Mouse (Mus musculus): ENCODE measurements around the gene Dkkl1. TPM values are rescaled to one million over a fixed set of nuclear protein-coding genes. Genes with fewer than 3 reads are reported as not detected.

The Dkkl1 gene
- polyA plus RNA-seq, 1 experiment from 2014 or later, result 1.1 TPM

DNA sequence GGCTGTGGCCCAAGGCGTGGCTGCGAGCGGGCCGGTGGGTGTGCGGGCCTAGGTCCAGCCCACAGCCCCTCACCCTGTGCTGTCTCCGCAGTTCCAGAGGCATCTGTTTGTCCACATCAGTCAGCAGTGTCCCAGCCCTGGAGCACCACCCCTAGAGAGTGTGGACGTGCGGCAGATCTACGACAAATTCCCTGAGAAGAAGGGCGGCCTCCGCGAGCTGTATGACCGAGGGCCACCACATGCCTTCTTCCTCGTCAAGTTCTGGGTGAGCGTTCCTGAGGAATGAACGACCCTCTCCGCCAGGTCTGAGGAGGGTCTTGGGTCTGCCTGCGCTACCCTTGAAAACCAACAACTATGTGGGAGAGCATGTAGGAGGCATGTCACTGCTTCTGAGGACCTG lies 16.6 kb upstream of the Dkkl1 start:
- Histone ChIP-seq H3K27ac (no peak overlapping the region), H3K27me3 (replicated peaks) (no peaks in the 10 kb centered on the region), H3K4me2 (no peak overlapping the region), H3K9me3 (no peaks in the 10 kb centered on the region), H3K36me3 (peaks cover 60% of the 10 kb centered on the region), H3K9ac (no peak overlapping the region), H3K4me3 (replicated peaks) (no peak overlapping the region), H3K4me1 (peaks cover 6% of the 10 kb centered on the region)
- no peak for ATAC-seq (ENCODE audit: insufficient read depth, low FRiP score, low read depth)
- 93% methylated on average over 18 of the region's 18 CpGs for WGBS

DNA sequence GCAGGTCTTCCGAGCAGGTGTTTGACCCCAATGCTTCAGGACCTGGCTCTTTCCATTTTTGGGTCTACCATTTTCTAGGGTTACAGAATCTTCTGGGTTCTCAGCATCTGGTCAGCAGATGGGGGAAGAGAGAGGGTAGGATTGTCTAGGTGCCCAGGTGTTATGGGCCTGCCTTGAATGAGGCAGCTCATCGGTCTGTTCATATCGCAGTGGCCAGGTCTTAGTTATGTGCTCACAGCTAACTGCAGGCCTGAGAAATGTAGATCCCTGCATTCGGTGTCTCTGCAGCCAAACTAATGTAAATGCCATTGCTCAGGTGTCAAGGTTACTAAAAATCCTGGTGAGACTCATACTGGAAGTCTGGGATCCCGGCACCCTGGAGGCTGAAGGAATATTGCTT lies 14.5 kb upstream of the Dkkl1 start:
- no peak overlapping the region for H3K27ac ChIP-seq
- H3K9ac ChIP-seq, result no peak overlapping the region
- H3K36me3 ChIP-seq, result peaks cover 70% of the 10 kb centered on the region
- H3K4me3 ChIP-seq (replicated peaks), result no peak overlapping the region
- H3K27me3 ChIP-seq (replicated peaks), result no peaks in the 10 kb centered on the region
- H3K4me2 ChIP-seq, result no peak overlapping the region
- no peaks in the 10 kb centered on the region for H3K9me3 ChIP-seq
- no peaks in the 10 kb centered on the region for H3K4me1 ChIP-seq
- WGBS, result 96% methylated on average over 5 of the region's 5 CpGs
- no peak for ATAC-seq (ENCODE audit: insufficient read depth, low FRiP score, low read depth)

DNA sequence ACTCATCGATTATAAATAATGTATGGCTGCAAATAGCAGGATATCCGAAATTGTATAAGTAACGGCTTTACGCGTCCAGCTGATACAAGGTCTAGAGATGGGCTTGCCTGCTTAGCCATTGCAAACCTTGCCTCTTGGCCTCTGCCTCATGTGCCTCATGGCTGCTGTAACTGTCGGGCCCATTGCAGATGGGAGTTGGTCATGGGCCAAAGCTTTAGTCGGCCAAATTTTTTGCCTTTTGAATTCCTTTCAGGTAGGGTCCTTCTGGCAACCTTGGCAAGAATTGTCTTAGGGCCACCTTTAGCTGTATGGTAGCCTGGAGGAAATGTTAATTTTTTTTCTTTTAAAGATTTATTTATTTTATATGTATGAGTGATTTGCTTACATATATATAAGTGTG lies 12.9 kb upstream of the Dkkl1 start:
- ATAC-seq (ENCODE audit: insufficient read depth, low FRiP score, low read depth), result no peak
- H3K4me3 ChIP-seq (replicated peaks), result no peak overlapping the region
- H3K9me3 ChIP-seq, result no peaks in the 10 kb centered on the region
- no peak overlapping the region for H3K27ac ChIP-seq
- H3K9ac ChIP-seq, result no peak overlapping the region
- H3K4me2 ChIP-seq, result no peak overlapping the region
- no peaks in the 10 kb centered on the region for H3K4me1 ChIP-seq
- no peaks in the 10 kb centered on the region for H3K27me3 ChIP-seq (replicated peaks)
- 88% methylated on average over 7 of the region's 7 CpGs for WGBS
- H3K36me3 ChIP-seq, result peaks cover 78% of the 10 kb centered on the region

DNA sequence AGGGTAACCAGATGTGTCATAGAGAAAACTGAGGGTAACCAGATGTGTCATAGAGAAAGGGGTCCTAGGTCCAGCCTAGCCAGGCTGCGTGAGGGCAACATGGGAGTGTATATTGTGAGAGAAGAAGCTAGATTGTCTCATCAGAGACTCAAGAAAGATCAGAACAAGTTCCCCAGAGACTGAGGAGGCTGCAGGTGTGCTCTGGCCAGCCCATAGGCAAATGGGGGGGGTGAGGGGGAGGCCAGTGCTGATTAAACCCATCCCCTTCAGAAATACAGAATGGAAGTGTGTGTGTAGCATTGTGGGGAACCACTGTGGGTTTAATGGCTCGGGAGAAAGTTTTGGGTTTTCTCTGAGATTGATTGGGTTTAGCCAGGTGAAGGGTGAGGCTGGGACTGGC lies 9.7 kb upstream of the Dkkl1 start:
- peaks cover 68% of the 10 kb centered on the region for H3K36me3 ChIP-seq
- H3K9ac ChIP-seq, result no peak overlapping the region
- H3K4me2 ChIP-seq, result no peak overlapping the region
- no peaks in the 10 kb centered on the region for H3K27me3 ChIP-seq (replicated peaks)
- no peak overlapping the region for H3K4me3 ChIP-seq (replicated peaks)
- H3K9me3 ChIP-seq, result no peaks in the 10 kb centered on the region
- 80% methylated on average over 2 of the region's 2 CpGs for WGBS
- peaks cover 13% of the 10 kb centered on the region for H3K4me1 ChIP-seq
- no peak for ATAC-seq (ENCODE audit: insufficient read depth, low FRiP score, low read depth)
- no peak overlapping the region for H3K27ac ChIP-seq

DNA sequence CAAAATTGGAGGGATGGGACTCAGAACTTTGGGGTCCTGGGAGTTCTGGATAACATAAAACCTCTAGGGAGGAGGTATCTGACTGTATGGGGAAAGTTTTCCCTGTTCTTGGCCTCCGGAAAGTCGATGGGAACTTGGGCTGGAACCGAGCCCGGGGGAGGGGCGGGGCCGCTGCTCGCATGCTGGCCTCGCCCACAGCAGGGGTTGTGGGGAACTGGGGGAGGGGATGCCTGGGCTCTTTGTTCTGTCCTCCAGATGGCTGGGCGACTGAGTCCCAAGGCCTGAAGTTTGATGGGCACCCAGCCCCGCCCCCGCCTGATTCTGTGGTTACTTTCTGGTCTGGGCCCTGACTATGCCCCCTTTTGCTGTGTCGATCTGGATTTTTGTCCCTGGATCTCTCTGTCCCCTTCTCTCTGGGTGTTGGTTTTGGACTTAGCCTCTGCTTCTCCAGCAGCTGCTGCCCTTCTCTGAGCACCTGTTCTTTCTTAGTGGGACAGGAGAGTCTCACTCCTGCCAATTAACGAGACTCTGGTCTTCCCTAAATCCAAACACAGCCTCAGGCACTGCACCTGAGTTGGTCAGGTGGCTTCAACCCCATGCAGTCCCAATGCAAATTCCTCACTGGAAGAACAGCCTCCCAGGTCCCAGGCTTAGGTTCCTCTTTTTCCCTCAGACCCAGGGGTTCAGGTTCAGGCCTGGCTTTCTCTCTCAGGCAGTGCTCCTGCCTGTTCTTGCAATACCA lies 4.7 kb upstream of the Dkkl1 start:
- under 1% methylated on average over 13 of the region's 13 CpGs for WGBS
- peaks cover 19% of the 10 kb centered on the region for H3K4me1 ChIP-seq
- H3K27ac ChIP-seq, result peak overlapping the region; percentile 94
- H3K9me3 ChIP-seq, result no peaks in the 10 kb centered on the region
- H3K4me2 ChIP-seq, result peak overlapping the region; percentile 60
- H3K36me3 ChIP-seq, result peaks cover 29% of the 10 kb centered on the region
- ATAC-seq (ENCODE audit: insufficient read depth, low FRiP score, low read depth), result peak; percentile 80
- H3K9ac ChIP-seq, result peak overlapping the region; percentile 82
- H3K27me3 ChIP-seq (replicated peaks), result peaks cover 9% of the 10 kb centered on the region
- peak overlapping the region; percentile 83 for H3K4me3 ChIP-seq (replicated peaks)

DNA sequence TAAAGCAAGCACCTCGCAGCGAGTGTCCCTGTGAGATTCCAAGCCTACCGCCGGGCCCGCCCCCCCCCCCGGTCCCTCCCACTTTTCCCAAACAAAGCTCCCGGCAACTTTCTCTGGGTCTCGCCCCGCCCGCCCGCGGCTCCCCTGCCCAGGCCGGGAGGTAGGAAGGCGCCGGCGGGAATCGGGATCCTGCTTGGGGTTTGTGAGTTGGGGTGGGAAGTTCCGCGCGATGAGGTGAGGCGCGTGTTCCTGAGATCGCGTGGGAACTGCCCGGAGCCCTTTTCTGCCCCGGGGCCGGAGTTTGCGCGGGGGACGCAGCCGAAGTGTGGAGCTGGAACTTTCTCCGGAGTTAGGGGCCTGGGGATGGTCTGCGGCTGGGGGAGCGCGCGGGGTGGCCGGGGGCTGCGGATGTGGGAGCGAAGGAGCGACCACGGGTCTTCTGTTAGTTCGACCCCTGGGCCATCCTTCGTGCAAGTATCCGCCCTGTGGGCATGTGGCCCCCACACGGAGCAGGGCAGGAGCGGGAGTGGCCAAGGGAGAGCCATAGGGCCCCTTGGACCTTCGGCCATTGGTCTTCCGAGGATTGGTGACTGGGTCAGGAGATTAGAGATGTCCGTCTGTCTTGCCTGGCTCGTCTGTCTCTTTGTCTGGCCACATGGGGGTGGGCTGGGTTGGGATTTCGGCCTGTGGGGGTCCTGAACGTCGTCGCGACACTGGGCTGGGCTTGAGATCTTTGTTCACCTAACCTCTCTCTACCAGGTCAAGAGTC lies 3.9 kb upstream of the Dkkl1 start, which contains the start of gene Tead2:
Gene Tead2, plus strand, starts transcription at position 81 of the 769 bp plus-strand sequence.
- Histone ChIP-seq H3K4me2 (peak within 1 kb of the TSS; percentile 60), H3K27ac (peak within 1 kb of the TSS; percentile 94), H3K36me3 (peaks cover 23% of the 10 kb centered on the region), H3K9ac (peak within 1 kb of the TSS; percentile 82), H3K4me1 (peaks cover 21% of the 10 kb centered on the region), H3K4me3 (replicated peaks) (peak within 1 kb of the TSS; percentile 83), H3K27me3 (replicated peaks) (peaks cover 16% of the 10 kb centered on the region), H3K9me3 (no peaks in the 10 kb centered on the region)
- under 1% methylated on average over 55 of the region's 55 CpGs for WGBS
- peak; percentile 44; the same call in 1 of the 2 replicates for ATAC-seq (ENCODE audit: insufficient read depth, low FRiP score, low read depth)

DNA sequence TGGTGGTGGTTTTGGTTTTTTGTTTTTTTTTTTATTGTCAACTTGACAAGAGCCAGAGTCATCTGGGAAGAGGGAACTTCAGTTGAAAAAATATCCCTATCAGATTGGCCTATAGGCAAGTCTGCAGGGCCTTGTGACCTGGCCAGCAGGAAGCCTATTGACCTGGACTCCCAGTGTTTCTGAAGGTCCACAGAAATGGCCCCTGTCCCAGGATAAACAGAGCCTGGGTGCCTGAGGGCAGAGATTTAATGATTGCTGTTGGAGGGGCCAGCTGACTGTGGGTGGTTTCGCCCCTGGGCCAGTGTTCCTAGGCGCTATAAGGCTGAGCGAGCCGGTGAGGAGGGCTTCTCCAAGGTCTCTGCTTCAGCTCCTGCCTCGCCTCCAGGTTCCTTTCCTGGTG lies 1.8 kb upstream of the Dkkl1 start:
- WGBS, result 71% methylated on average over 5 of the region's 5 CpGs
- peaks cover 21% of the 10 kb centered on the region for H3K4me1 ChIP-seq
- no peaks in the 10 kb centered on the region for H3K9me3 ChIP-seq

DNA sequence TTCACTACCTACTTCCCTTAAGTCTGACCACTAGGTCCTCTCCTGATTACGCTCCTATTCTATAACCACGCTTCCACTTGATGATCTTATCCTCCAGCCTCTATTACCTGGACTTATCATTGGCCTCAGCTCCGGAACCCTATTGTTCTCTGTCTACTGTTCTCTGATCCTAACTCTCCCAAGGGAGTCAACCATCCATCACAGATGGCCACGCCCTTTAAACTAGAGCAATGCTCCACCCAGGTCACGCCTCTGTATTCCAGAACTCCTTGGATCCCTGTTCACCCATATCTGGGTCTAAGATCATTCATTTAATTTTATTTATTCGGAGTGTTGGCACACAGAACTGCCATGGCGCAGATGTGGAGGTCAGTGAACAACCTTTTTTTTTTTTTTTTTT lies 409 bp upstream of the Dkkl1 start:
- Histone ChIP-seq H3K27ac (no peak overlapping the region), H3K4me3 (replicated peaks) (peak overlapping the region; percentile 6; the same call in 1 of the 2 replicates), H3K27me3 (replicated peaks) (peaks cover 24% of the 10 kb centered on the region), H3K9ac (no peak overlapping the region), H3K4me1 (peaks cover 14% of the 10 kb centered on the region), H3K9me3 (no peaks in the 10 kb centered on the region), H3K4me2 (peak overlapping the region; percentile 51), H3K36me3 (no peaks in the 10 kb centered on the region)
- 70% methylated on average over 7 of the region's 7 CpGs for WGBS
- ATAC-seq (ENCODE audit: insufficient read depth, low FRiP score, low read depth), result no peak

More for the DNA sequence above, 1.8 kb upstream of the Dkkl1 start:
- ATAC-seq (ENCODE audit: insufficient read depth, low FRiP score, low read depth), result no peak
- Histone ChIP-seq H3K4me3 (replicated peaks) (no peak overlapping the region), H3K36me3 (peaks cover 5% of the 10 kb centered on the region; the same call in 1 of the 2 replicates), H3K27me3 (replicated peaks) (peaks cover 24% of the 10 kb centered on the region), H3K9ac (no peak overlapping the region), H3K27ac (no peak overlapping the region; the same call in 1 of the 2 replicates), H3K4me2 (no peak overlapping the region)

DNA sequence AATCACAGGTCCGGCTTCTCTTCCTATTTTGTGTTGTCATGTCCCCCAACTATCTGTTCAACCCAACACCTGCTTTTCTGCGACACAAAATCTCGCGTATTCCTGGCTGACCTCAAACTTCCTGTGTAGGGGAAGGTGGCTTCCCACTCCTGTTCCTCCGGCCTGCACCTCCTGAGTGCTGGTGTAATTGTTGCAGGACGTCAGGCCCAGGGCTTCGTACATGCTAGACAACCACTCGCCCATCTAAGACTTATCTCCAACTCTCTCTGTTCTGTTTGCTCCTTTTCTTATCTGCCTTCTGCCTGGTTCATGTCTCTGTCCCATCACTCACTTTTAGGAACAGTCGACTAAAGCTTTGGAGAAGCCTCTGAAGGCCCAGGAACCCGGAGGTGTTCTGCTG lies 877 bp downstream of the Dkkl1 start:
- WGBS, result 50% methylated on average over 10 of the region's 10 CpGs
- ATAC-seq (ENCODE audit: insufficient read depth, low FRiP score, low read depth), result no peak
- Histone ChIP-seq H3K4me2 (peak overlapping the region; percentile 51; the same call in 1 of the 2 replicates), H3K36me3 (no peaks in the 10 kb centered on the region), H3K9me3 (no peaks in the 10 kb centered on the region), H3K27ac (no peak overlapping the region), H3K4me1 (peaks cover 8% of the 10 kb centered on the region), H3K4me3 (replicated peaks) (no peak overlapping the region), H3K9ac (no peak overlapping the region), H3K27me3 (replicated peaks) (peaks cover 24% of the 10 kb centered on the region)

DNA sequence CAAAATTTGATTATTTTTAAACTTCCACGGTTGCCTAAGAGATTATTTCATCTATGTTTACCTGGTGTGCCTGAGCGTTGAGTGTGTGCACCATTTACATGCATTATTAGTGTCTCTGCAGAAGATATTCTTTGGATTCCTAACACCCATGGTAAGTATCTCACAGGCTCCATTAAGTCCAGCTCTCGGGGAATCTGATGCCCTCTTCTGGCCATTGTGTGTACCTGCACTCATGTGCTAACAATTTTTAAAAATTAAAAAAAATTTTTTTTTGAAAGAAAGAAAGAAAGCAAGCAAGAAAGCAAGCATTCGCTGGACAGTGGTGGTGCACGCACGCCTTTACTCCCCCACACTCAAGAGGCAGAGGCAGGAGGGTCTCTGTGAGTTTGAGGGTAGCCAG lies 3.7 kb downstream of the Dkkl1 start:
- H3K9me3 ChIP-seq, result no peaks in the 10 kb centered on the region
- no peaks in the 10 kb centered on the region for H3K36me3 ChIP-seq
- ATAC-seq (ENCODE audit: insufficient read depth, low FRiP score, low read depth), result no peak
- no peak overlapping the region for H3K9ac ChIP-seq
- H3K27me3 ChIP-seq (replicated peaks), result peaks cover 24% of the 10 kb centered on the region
- no peak overlapping the region for H3K4me3 ChIP-seq (replicated peaks)
- peaks cover 8% of the 10 kb centered on the region for H3K4me1 ChIP-seq
- H3K4me2 ChIP-seq, result no peak overlapping the region
- 74% methylated on average over 6 of the region's 6 CpGs for WGBS
- H3K27ac ChIP-seq, result no peak overlapping the region

DNA sequence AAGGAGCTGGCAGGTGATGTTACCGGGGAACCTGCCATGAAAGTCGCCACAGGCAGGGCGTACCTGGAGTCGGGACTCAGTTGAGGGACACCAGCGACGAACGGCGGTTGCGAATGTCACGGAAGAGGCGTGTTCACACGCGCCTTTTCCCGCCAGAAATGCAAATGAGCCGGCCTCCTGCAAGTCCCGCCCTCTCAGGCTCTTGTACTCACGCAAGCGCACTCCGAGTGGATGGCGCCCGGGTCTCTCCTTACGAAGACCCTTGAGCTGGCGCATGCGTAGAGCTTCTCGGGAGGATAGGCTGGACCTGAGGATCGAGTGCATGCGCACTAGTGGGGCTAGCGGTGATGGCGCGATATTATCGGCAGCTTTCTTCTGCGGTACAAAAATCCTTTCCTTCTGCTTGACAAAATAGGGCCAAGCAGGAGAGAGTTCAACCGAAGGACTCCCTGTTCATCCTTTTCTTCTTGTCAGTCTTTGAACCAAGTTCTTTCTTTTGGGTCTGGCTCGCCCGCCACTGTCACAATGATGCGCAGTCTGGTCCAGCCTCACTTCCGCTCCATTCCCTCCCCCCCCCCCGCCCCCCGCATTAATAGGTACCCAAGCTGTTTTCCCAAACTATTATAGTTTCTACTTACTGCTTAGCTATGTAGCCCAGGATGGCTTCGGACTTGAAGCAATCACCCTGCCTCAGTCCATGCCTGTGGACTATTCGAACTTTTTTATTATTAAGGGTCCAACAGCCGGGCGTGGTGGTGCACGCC lies 7.4 kb downstream of the Dkkl1 start, which contains the start of gene Ccdc155:
Gene Ccdc155, minus strand, starts transcription at position 513 of the 764 bp plus-strand sequence.
- H3K4me3 ChIP-seq (replicated peaks), result peak within 1 kb of the TSS; percentile 48
- H3K36me3 ChIP-seq, result no peaks in the 10 kb centered on the region
- no peak within 1 kb of the TSS; the same call in 1 of the 2 replicates for H3K27ac ChIP-seq
- H3K9me3 ChIP-seq, result no peaks in the 10 kb centered on the region
- H3K4me2 ChIP-seq, result peak within 1 kb of the TSS; percentile 63
- peak; percentile 88 for ATAC-seq (ENCODE audit: insufficient read depth, low FRiP score, low read depth)
- 8% methylated on average over 43 of the region's 44 CpGs for WGBS
- no peaks in the 10 kb centered on the region; the same call in 1 of the 2 replicates for H3K4me1 ChIP-seq
- no peak within 1 kb of the TSS for H3K9ac ChIP-seq
- no peaks in the 10 kb centered on the region for H3K27me3 ChIP-seq (replicated peaks)
